Mouse (Mus musculus): ENCODE results near the gene Slc2a9. TPM values are rescaled to one million over a fixed set of nuclear protein-coding genes. Genes with fewer than 3 reads are reported as not detected.

The Slc2a9 gene
- polyA plus RNA-seq, 1 experiment from 2014 or later = 0.93 TPM

GRCm38 (mm10) chr5:38364396-38364795 lies 138.5 kb downstream of the Slc2a9 start:
- H3K36me3 ChIP-seq (ENCODE audit: control insufficient read depth, insufficient read depth, low read length) = no peaks in the 10 kb centered on the region
- H3K9ac ChIP-seq (replicated peaks; ENCODE audit: low read depth, low read length) = no peak overlapping the region
- no peak for ATAC-seq (ENCODE audit: insufficient number of reproducible peaks, insufficient read depth, low FRiP score, low read depth)
- H3K27ac ChIP-seq (ENCODE audit: low read length) = no peak overlapping the region
- no peak overlapping the region for H3K4me3 ChIP-seq (ENCODE audit: low read depth, low read length)
- H3K4me1 ChIP-seq (ENCODE audit: control insufficient read depth, insufficient read depth, low read length) = peaks cover 9% of the 10 kb centered on the region
- H3K4me2 ChIP-seq (replicated peaks; ENCODE audit: low read depth, low read length) = no peak overlapping the region
- WGBS = 83% methylated on average over 5 of the region's 5 CpGs
- no peaks in the 10 kb centered on the region for H3K9me3 ChIP-seq (ENCODE audit: control insufficient read depth, low read depth, low read length)
- no peaks in the 10 kb centered on the region for H3K27me3 ChIP-seq (ENCODE audit: control insufficient read depth, insufficient read depth, low read length)

- WGBS = 84% methylated on average over 2 of the region's 2 CpGs
- Histone ChIP-seq H3K4me3 (ENCODE audit: low read depth, low read length) (no peak overlapping the region), H3K27ac (ENCODE audit: low read length) (no peak overlapping the region), H3K4me2 (replicated peaks; ENCODE audit: low read depth, low read length) (no peak overlapping the region), H3K9ac (replicated peaks; ENCODE audit: low read depth, low read length) (no peak overlapping the region), H3K27me3 (ENCODE audit: control insufficient read depth, insufficient read depth, low read length) (no peaks in the 10 kb centered on the region), H3K9me3 (ENCODE audit: control insufficient read depth, low read depth, low read length) (no peaks in the 10 kb centered on the region), H3K36me3 (ENCODE audit: control insufficient read depth, insufficient read depth, low read length) (no peaks in the 10 kb centered on the region), H3K4me1 (ENCODE audit: control insufficient read depth, insufficient read depth, low read length) (no peaks in the 10 kb centered on the region)
- no peak for ATAC-seq (ENCODE audit: insufficient number of reproducible peaks, insufficient read depth, low FRiP score, low read depth)
Observed at GRCm38 (mm10) chr5:38359716-38360115, 143.2 kb downstream of the Slc2a9 start.

GRCm38 (mm10) chr5:38356927-38357326 lies 146.0 kb downstream of the Slc2a9 start:
- no peaks in the 10 kb centered on the region for H3K4me1 ChIP-seq (ENCODE audit: control insufficient read depth, insufficient read depth, low read length)
- no peak overlapping the region for H3K4me2 ChIP-seq (replicated peaks; ENCODE audit: low read depth, low read length)
- ATAC-seq (ENCODE audit: insufficient number of reproducible peaks, insufficient read depth, low FRiP score, low read depth) = no peak
- H3K36me3 ChIP-seq (ENCODE audit: control insufficient read depth, insufficient read depth, low read length) = no peaks in the 10 kb centered on the region
- H3K9me3 ChIP-seq (ENCODE audit: control insufficient read depth, low read depth, low read length) = no peaks in the 10 kb centered on the region
- H3K27ac ChIP-seq (ENCODE audit: low read length) = no peak overlapping the region
- no peak overlapping the region for H3K9ac ChIP-seq (replicated peaks; ENCODE audit: low read depth, low read length)
- WGBS = 74% methylated on average over 3 of the region's 3 CpGs
- no peaks in the 10 kb centered on the region for H3K27me3 ChIP-seq (ENCODE audit: control insufficient read depth, insufficient read depth, low read length)
- no peak overlapping the region for H3K4me3 ChIP-seq (ENCODE audit: low read depth, low read length)

GRCm38 (mm10) chr5:38350351-38350929 lies 152.5 kb downstream of the Slc2a9 start:
- H3K27ac ChIP-seq (ENCODE audit: low read length) = no peak overlapping the region
- no peaks in the 10 kb centered on the region for H3K4me1 ChIP-seq (ENCODE audit: control insufficient read depth, insufficient read depth, low read length)
- no peaks in the 10 kb centered on the region for H3K36me3 ChIP-seq (ENCODE audit: control insufficient read depth, insufficient read depth, low read length)
- no peak for ATAC-seq (ENCODE audit: insufficient number of reproducible peaks, insufficient read depth, low FRiP score, low read depth)
- H3K4me2 ChIP-seq (replicated peaks; ENCODE audit: low read depth, low read length) = no peak overlapping the region
- H3K9me3 ChIP-seq (ENCODE audit: control insufficient read depth, low read depth, low read length) = no peaks in the 10 kb centered on the region
- H3K9ac ChIP-seq (replicated peaks; ENCODE audit: low read depth, low read length) = no peak overlapping the region
- WGBS = 51% methylated on average over 5 of the region's 5 CpGs
- no peak overlapping the region for H3K4me3 ChIP-seq (ENCODE audit: low read depth, low read length)
- no peaks in the 10 kb centered on the region for H3K27me3 ChIP-seq (ENCODE audit: control insufficient read depth, insufficient read depth, low read length)

- Histone ChIP-seq H3K27ac (ENCODE audit: low read length) (no peak overlapping the region), H3K4me1 (ENCODE audit: control insufficient read depth, insufficient read depth, low read length) (no peaks in the 10 kb centered on the region), H3K9ac (replicated peaks; ENCODE audit: low read depth, low read length) (no peak overlapping the region), H3K9me3 (ENCODE audit: control insufficient read depth, low read depth, low read length) (no peaks in the 10 kb centered on the region), H3K27me3 (ENCODE audit: control insufficient read depth, insufficient read depth, low read length) (no peaks in the 10 kb centered on the region), H3K36me3 (ENCODE audit: control insufficient read depth, insufficient read depth, low read length) (no peaks in the 10 kb centered on the region), H3K4me2 (replicated peaks; ENCODE audit: low read depth, low read length) (no peak overlapping the region), H3K4me3 (ENCODE audit: low read depth, low read length) (no peak overlapping the region)
- ATAC-seq (ENCODE audit: insufficient number of reproducible peaks, insufficient read depth, low FRiP score, low read depth) = no peak
- 33% methylated on average over 10 of the region's 10 CpGs for WGBS
Observed at GRCm38 (mm10) chr5:38346646-38347432, 156.1 kb downstream of the Slc2a9 start.

- no peak overlapping the region for H3K4me3 ChIP-seq (ENCODE audit: low read depth, low read length)
- no peak overlapping the region for H3K4me2 ChIP-seq (replicated peaks; ENCODE audit: low read depth, low read length)
- H3K27ac ChIP-seq (ENCODE audit: low read length) = no peak overlapping the region
- no peaks in the 10 kb centered on the region for H3K36me3 ChIP-seq (ENCODE audit: control insufficient read depth, insufficient read depth, low read length)
- ATAC-seq (ENCODE audit: insufficient number of reproducible peaks, insufficient read depth, low FRiP score, low read depth) = no peak
- no peaks in the 10 kb centered on the region for H3K9me3 ChIP-seq (ENCODE audit: control insufficient read depth, low read depth, low read length)
- 78% methylated on average over 3 of the region's 3 CpGs for WGBS
- H3K9ac ChIP-seq (replicated peaks; ENCODE audit: low read depth, low read length) = no peak overlapping the region
- H3K4me1 ChIP-seq (ENCODE audit: control insufficient read depth, insufficient read depth, low read length) = no peaks in the 10 kb centered on the region
- H3K27me3 ChIP-seq (ENCODE audit: control insufficient read depth, insufficient read depth, low read length) = no peaks in the 10 kb centered on the region
Observed at GRCm38 (mm10) chr5:38343101-38343500, 159.8 kb downstream of the Slc2a9 start.

GRCm38 (mm10) chr5:38334582-38334981 lies 168.4 kb downstream of the Slc2a9 start:
- Histone ChIP-seq H3K4me3 (ENCODE audit: low read depth, low read length) (no peak overlapping the region), H3K27me3 (ENCODE audit: control insufficient read depth, insufficient read depth, low read length) (no peaks in the 10 kb centered on the region), H3K9me3 (ENCODE audit: control insufficient read depth, low read depth, low read length) (no peaks in the 10 kb centered on the region), H3K36me3 (ENCODE audit: control insufficient read depth, insufficient read depth, low read length) (no peaks in the 10 kb centered on the region), H3K27ac (ENCODE audit: low read length) (no peak overlapping the region), H3K4me1 (ENCODE audit: control insufficient read depth, insufficient read depth, low read length) (no peaks in the 10 kb centered on the region), H3K4me2 (replicated peaks; ENCODE audit: low read depth, low read length) (no peak overlapping the region), H3K9ac (replicated peaks; ENCODE audit: low read depth, low read length) (no peak overlapping the region)
- no peak for ATAC-seq (ENCODE audit: insufficient number of reproducible peaks, insufficient read depth, low FRiP score, low read depth)
- 26% methylated on average over 1 of the region's 1 CpGs for WGBS

GRCm38 (mm10) chr5:38333381-38333780 lies 169.6 kb downstream of the Slc2a9 start:
- Histone ChIP-seq H3K4me2 (replicated peaks; ENCODE audit: low read depth, low read length) (no peak overlapping the region), H3K27me3 (ENCODE audit: control insufficient read depth, insufficient read depth, low read length) (no peaks in the 10 kb centered on the region), H3K27ac (ENCODE audit: low read length) (no peak overlapping the region), H3K9ac (replicated peaks; ENCODE audit: low read depth, low read length) (no peak overlapping the region), H3K4me1 (ENCODE audit: control insufficient read depth, insufficient read depth, low read length) (no peaks in the 10 kb centered on the region), H3K4me3 (ENCODE audit: low read depth, low read length) (no peak overlapping the region), H3K9me3 (ENCODE audit: control insufficient read depth, low read depth, low read length) (no peaks in the 10 kb centered on the region), H3K36me3 (ENCODE audit: control insufficient read depth, insufficient read depth, low read length) (no peaks in the 10 kb centered on the region)
- ATAC-seq (ENCODE audit: insufficient number of reproducible peaks, insufficient read depth, low FRiP score, low read depth) = no peak
- WGBS = 72% methylated on average over 4 of the region's 4 CpGs

All from stomach, embryonic 14.5 days (tissue).